Mouse (Mus musculus): ENCODE measurements around the gene Timm13. TPM values are rescaled to one million over a fixed set of nuclear protein-coding genes. Genes with fewer than 3 reads are reported as not detected.

Gene Timm13
- polyA plus RNA-seq, 1 experiment from 2014 or later, result 233 TPM

DNA sequence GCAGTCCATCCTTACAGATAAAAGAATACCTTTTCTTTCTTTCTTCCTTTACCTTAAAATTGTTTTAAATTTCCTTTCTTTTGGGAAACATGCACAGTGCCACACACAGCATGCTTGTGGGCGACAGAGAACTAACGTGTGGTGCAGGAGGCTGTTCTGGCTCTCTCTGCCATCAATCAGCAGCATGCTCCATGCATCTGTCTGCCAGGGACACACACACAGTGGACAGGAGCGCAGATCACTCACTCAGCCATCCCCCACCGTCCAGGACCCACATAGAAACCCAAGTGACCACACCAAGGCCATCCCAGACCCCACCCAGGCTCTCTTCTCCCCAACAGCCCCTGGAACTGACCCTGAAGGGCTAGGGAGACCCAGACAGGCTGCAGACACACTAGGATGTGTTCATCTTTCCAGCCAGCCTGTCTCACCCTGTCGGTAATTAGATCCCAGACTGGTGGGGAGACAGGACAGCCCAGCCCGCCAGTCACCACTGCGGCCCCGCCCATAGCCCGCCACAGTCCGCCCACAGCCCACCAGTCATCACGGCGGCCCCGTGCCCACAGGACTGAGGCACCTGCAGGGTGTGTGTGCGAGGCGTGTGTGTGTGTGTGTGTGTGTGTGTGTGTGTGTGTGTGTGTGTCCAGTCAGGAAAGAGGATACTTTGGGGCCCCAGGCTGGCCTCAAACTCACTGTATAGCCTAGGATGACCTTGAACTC, 38.2 kb upstream of the Timm13 start:
- TF ChIP-seq EP300 (IDR thresholded peaks at IDR 0.05) (no peak), CTCF (IDR thresholded peaks at IDR 0.05) (no peak)
- Histone ChIP-seq H3K36me3 (ENCODE audit: insufficient read depth, low read length) (no peaks in the 10 kb centered on the region), H3K27ac (ENCODE audit: low read length) (no peak overlapping the region), H3K4me2 (replicated peaks; ENCODE audit: low read depth, low read length) (peak overlapping the region; percentile 62), H3K4me3 (ENCODE audit: low read depth, low read length) (peak overlapping the region; percentile 24; the same call in 1 of the 2 replicates), H3K9ac (replicated peaks; ENCODE audit: low read depth) (no peak overlapping the region), H3K4me1 (ENCODE audit: insufficient read depth, low read depth, low read length) (peaks cover 56% of the 10 kb centered on the region), H3K9me3 (ENCODE audit: low read length) (no peaks in the 10 kb centered on the region), H3K27me3 (replicated peaks; ENCODE audit: insufficient read depth, low read length) (no peaks in the 10 kb centered on the region)
- DNase-seq (ENCODE audit: low spot score) (peak; percentile 28), ATAC-seq (no peak)
- 21% methylated on average over 11 of the region's 15 CpGs for WGBS

- Histone ChIP-seq H3K4me1 (ENCODE audit: insufficient read depth, low read depth, low read length) (peaks cover 60% of the 10 kb centered on the region), H3K27ac (ENCODE audit: low read length) (peak overlapping the region; percentile 59), H3K36me3 (ENCODE audit: insufficient read depth, low read length) (no peaks in the 10 kb centered on the region), H3K9ac (replicated peaks; ENCODE audit: low read depth) (no peak overlapping the region), H3K4me3 (ENCODE audit: low read depth, low read length) (no peak overlapping the region), H3K27me3 (replicated peaks; ENCODE audit: insufficient read depth, low read length) (no peaks in the 10 kb centered on the region), H3K4me2 (replicated peaks; ENCODE audit: low read depth, low read length) (peak overlapping the region; percentile 6; the same call in 1 of the 2 replicates), H3K9me3 (ENCODE audit: low read length) (no peaks in the 10 kb centered on the region)
- DNase-seq (ENCODE audit: low spot score), result peak; percentile 93
- peak; percentile 71 for ATAC-seq
- TF ChIP-seq EP300 (IDR thresholded peaks at IDR 0.05), result peak; percentile 79
- TF ChIP-seq CTCF (IDR thresholded peaks at IDR 0.05), result no peak
- 22% methylated on average over 7 of the region's 8 CpGs for WGBS
Measured at GRCm38 (mm10) chr10:80937646-80938045, 36.9 kb upstream of the Timm13 start.

- H3K4me3 ChIP-seq (ENCODE audit: low read depth, low read length), result 0 out of 2 replicates have a peak overlapping the region, but pooled peaks have one; percentile 23
- no peaks in the 10 kb centered on the region for H3K36me3 ChIP-seq (ENCODE audit: insufficient read depth, low read length)
- DNase-seq (ENCODE audit: low spot score) (no peak), ATAC-seq (no peak)
- H3K27ac ChIP-seq (ENCODE audit: low read length), result no peak overlapping the region
- H3K27me3 ChIP-seq (replicated peaks; ENCODE audit: insufficient read depth, low read length), result no peaks in the 10 kb centered on the region
- peaks cover 68% of the 10 kb centered on the region for H3K4me1 ChIP-seq (ENCODE audit: insufficient read depth, low read depth, low read length)
- 12% methylated on average over 6 of the region's 6 CpGs for WGBS
- H3K9ac ChIP-seq (replicated peaks; ENCODE audit: low read depth), result no peak overlapping the region
- H3K9me3 ChIP-seq (ENCODE audit: low read length), result no peaks in the 10 kb centered on the region
- peak overlapping the region; percentile 73 for H3K4me2 ChIP-seq (replicated peaks; ENCODE audit: low read depth, low read length)
- TF ChIP-seq EP300 (IDR thresholded peaks at IDR 0.05) (no peak), CTCF (IDR thresholded peaks at IDR 0.05) (no peak)
Measured at GRCm38 (mm10) chr10:80936810-80937164, 36.0 kb upstream of the Timm13 start.

GRCm38 (mm10) chr10:80936135-80936809, 35.5 kb upstream of the Timm13 start:
- H3K27ac ChIP-seq (ENCODE audit: low read length), result 0 out of 2 replicates have a peak overlapping the region, but pooled peaks have one; percentile 26
- ATAC-seq, result peak; percentile 26

DNA sequence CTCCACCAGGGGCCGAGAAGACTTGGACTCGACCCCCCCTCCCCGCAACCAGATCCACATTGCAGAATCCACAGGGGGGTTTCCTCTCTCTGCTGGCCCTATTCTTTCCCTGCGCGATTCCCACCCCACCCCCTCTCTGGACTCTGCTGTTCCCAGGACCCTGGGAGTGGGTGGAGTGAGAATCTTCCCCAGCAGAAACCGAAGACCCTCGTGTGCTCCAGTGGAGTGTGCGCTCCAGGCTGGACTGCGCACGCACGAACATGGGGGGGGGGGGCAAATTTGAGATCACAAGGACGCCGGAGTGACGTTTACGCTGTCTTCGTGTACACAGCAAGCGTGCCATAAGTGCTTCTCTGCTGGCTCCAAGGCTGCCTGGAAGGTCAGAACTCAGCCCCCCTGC, 34.9 kb upstream of the Timm13 start:
- no peak for TF ChIP-seq EP300 (IDR thresholded peaks at IDR 0.05)
- no peak for TF ChIP-seq CTCF (IDR thresholded peaks at IDR 0.05)
- Histone ChIP-seq H3K9me3 (ENCODE audit: low read length) (no peaks in the 10 kb centered on the region), H3K27me3 (replicated peaks; ENCODE audit: insufficient read depth, low read length) (no peaks in the 10 kb centered on the region), H3K36me3 (ENCODE audit: insufficient read depth, low read length) (no peaks in the 10 kb centered on the region), H3K27ac (ENCODE audit: low read length) (no peak overlapping the region), H3K4me1 (ENCODE audit: insufficient read depth, low read depth, low read length) (peaks cover 68% of the 10 kb centered on the region), H3K4me2 (replicated peaks; ENCODE audit: low read depth, low read length) (peak overlapping the region; percentile 73), H3K9ac (replicated peaks; ENCODE audit: low read depth) (peak overlapping the region; percentile 23; the same call in 1 of the 2 replicates), H3K4me3 (ENCODE audit: low read depth, low read length) (0 out of 2 replicates have a peak overlapping the region, but pooled peaks have one; percentile 23)
- WGBS, result 4% methylated on average over 17 of the region's 17 CpGs
- no peak for ATAC-seq
- DNase-seq (ENCODE audit: low spot score), result peak; percentile 49

More at GRCm38 (mm10) chr10:80936135-80936809, 35.5 kb upstream of the Timm13 start:
- no peak for TF ChIP-seq EP300 (IDR thresholded peaks at IDR 0.05)
- Histone ChIP-seq H3K9ac (replicated peaks; ENCODE audit: low read depth) (peak overlapping the region; percentile 23; the same call in 1 of the 2 replicates), H3K4me3 (ENCODE audit: low read depth, low read length) (peak overlapping the region; percentile 23; the same call in 1 of the 2 replicates), H3K27me3 (replicated peaks; ENCODE audit: insufficient read depth, low read length) (no peaks in the 10 kb centered on the region), H3K36me3 (ENCODE audit: insufficient read depth, low read length) (no peaks in the 10 kb centered on the region), H3K4me1 (ENCODE audit: insufficient read depth, low read depth, low read length) (peaks cover 70% of the 10 kb centered on the region), H3K9me3 (ENCODE audit: low read length) (no peaks in the 10 kb centered on the region), H3K4me2 (replicated peaks; ENCODE audit: low read depth, low read length) (peak overlapping the region; percentile 73)
- peak; percentile 69 for DNase-seq (ENCODE audit: low spot score)
- WGBS, result 2% methylated on average over 36 of the region's 37 CpGs

- Histone ChIP-seq H3K27me3 (replicated peaks; ENCODE audit: insufficient read depth, low read length) (no peaks in the 10 kb centered on the region), H3K9me3 (ENCODE audit: low read length) (no peaks in the 10 kb centered on the region), H3K9ac (replicated peaks; ENCODE audit: low read depth) (no peak overlapping the region), H3K4me2 (replicated peaks; ENCODE audit: low read depth, low read length) (no peak overlapping the region), H3K36me3 (ENCODE audit: insufficient read depth, low read length) (no peaks in the 10 kb centered on the region), H3K4me3 (ENCODE audit: low read depth, low read length) (no peak overlapping the region), H3K27ac (ENCODE audit: low read length) (peak overlapping the region; percentile 11; the same call in 1 of the 2 replicates), H3K4me1 (ENCODE audit: insufficient read depth, low read depth, low read length) (peaks cover 64% of the 10 kb centered on the region)
- ATAC-seq, result no peak
- no peak for TF ChIP-seq EP300 (IDR thresholded peaks at IDR 0.05)
- peak; percentile 48 for DNase-seq (ENCODE audit: low spot score)
- 18% methylated on average over 3 of the region's 3 CpGs for WGBS
Measured at GRCm38 (mm10) chr10:80935241-80935640, 34.5 kb upstream of the Timm13 start.

Data from lung, postnatal 0 days (tissue).